Mouse (Mus musculus) small intestine, adult 2 months (tissue): ENCODE measurements at regions not wholly inside any gene's neighbourhood (a gene's known extent, or its start where the extent isn't known, plus 50 kb on each side); places are given as distances from the start of the nearest gene placed in this dataset.

Experiments used
- CTCF ChIP-seq: fragments of 200-500 bp; IDR thresholded peaks from 2 replicates; pipeline ENCODE4 v1.5.1; 2012; ENCODE audit warnings: low read depth, mild to moderate bottlenecking, control low read depth, inconsistent platforms, low read length, moderate library complexity, mixed read lengths; ENCODE audit not compliant: insufficient replicate concordance, insufficient read length; ENCODE audit errors: extremely low read depth
- POLR2A ChIP-seq: fragments of 200-500 bp; IDR thresholded peaks from 2 replicates; pipeline ENCODE4 v1.6.1; 2012; ENCODE audit warnings: low read depth, mild to moderate bottlenecking, control low read depth, inconsistent platforms, low read length, moderate library complexity

- TF ChIP-seq CTCF (no peak), POLR2A (no peak)
Measured at GRCm38 (mm10) chr4:8041776-8042175, 197.1 kb downstream of the Car8 start.
